Mouse (Mus musculus) bone marrow macrophage, adult 2 months (primary cell): Measurements from ENCODE around the gene Pla2g6. TPM values are rescaled to one million over a fixed set of nuclear protein-coding genes. Genes with fewer than 3 reads are reported as not detected.
A peak's percentile ranks its signal among the peaks of the same experiment; 100 is the strongest.

Source experiments
- H3K27ac ChIP-seq: 2 replicates; pipeline ENCODE4 v1.5.1; 2012; ENCODE audit warnings: low read depth, low read length; ENCODE audit not compliant: insufficient read depth
- H3K4me1 ChIP-seq: 2 replicates; pipeline ENCODE4 v1.6.1; 2012; ENCODE audit warnings: low read length; ENCODE audit not compliant: control insufficient read depth, insufficient read depth
- H3K4me3 ChIP-seq: 2 replicates; pipeline ENCODE4 v1.5.1; 2012; ENCODE audit warnings: mild to moderate bottlenecking, low read length, moderate library complexity; ENCODE audit not compliant: insufficient read depth
- CTCF ChIP-seq: IDR thresholded peaks from 2 replicates; pipeline ENCODE4 v1.5.1; 2012; ENCODE audit warnings: low read depth, mild to moderate bottlenecking, low read length, moderate library complexity
- POLR2A ChIP-seq: IDR thresholded peaks from 2 replicates; pipeline ENCODE4 v1.6.1; 2012; ENCODE audit warnings: mild to moderate bottlenecking, low read depth, low read length, borderline replicate concordance
- polyA plus RNA-seq: library from polyadenylated mRNA; stranded (reverse); fragments of >200 nt; gene quantifications from 2 replicates; pipeline ENCODE4 v1.2.4, GENCODE M21; 2012; ENCODE audit not compliant: missing spikeins, insufficient read depth, insufficient read length

The Pla2g6 gene
- polyA plus RNA-seq, 1 experiment: 4.5 TPM

- H3K27ac ChIP-seq: no peak overlapping the region
- 0 out of 2 replicates have a peak, but pooled peaks cover 2% of the 10 kb centered on the region for H3K4me1 ChIP-seq
- TF ChIP-seq CTCF: no peak
- no peak for TF ChIP-seq POLR2A
- H3K4me3 ChIP-seq: no peak overlapping the region
Observed at GRCm38 (mm10) chr15:79364120-79364519, 35.9 kb upstream of the Pla2g6 start.

DNA sequence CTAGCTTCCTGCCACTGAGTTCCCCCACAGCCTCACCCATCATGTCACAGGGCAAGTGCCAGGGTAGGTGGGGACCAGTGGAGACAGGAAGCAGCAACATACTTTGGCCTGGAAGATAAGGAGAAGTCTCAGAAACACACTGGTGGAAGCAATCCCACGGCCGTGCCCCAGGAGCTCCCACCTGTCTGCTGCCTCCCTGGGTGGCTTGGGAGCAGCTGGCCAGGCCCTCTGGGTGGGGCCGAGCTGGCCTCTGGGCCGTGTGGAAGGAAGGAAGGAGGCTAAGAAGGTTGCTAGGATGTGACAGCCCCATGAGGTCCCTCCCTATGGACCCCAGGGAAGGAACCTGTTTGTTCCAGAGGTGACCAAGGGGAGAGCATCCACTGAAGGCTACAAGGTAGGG is 32.8 kb upstream of the Pla2g6 start:
- H3K27ac ChIP-seq: no peak overlapping the region
- TF ChIP-seq POLR2A (no peak), CTCF (no peak)
- H3K4me3 ChIP-seq: no peak overlapping the region
- H3K4me1 ChIP-seq: peaks cover 11% of the 10 kb centered on the region

DNA sequence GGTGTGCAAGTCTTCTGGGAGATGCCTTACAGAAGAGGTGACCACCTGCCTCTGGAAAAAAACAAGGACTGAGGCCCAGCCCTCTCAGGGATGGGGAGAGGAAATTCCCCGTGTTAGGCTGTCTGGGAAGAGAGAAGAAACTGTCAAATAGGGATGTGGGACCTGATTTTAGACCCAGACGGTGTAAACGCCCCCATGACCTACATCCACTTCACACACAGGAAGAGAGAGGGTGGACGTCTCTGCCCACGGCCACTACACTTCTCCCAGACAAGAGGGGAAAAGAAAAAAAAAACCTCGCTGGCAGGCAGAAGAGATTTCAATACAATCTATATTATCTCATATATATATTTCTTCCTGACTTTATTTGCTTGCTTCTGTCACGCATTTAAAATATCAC is 32.2 kb upstream of the Pla2g6 start:
- no peak for TF ChIP-seq CTCF
- no peak for TF ChIP-seq POLR2A
- peaks cover 11% of the 10 kb centered on the region for H3K4me1 ChIP-seq
- H3K27ac ChIP-seq: no peak overlapping the region
- H3K4me3 ChIP-seq: no peak overlapping the region

GRCm38 (mm10) chr15:79359954-79360353 is 31.8 kb upstream of the Pla2g6 start:
- Histone ChIP-seq H3K4me3 (no peak overlapping the region), H3K4me1 (peaks cover 11% of the 10 kb centered on the region), H3K27ac (no peak overlapping the region)
- TF ChIP-seq CTCF (no peak), POLR2A (no peak)

GRCm38 (mm10) chr15:79357974-79358690 is 29.9 kb upstream of the Pla2g6 start:
- no peak overlapping the region for H3K4me3 ChIP-seq
- H3K27ac ChIP-seq: no peak overlapping the region
- H3K4me1 ChIP-seq: peaks cover 28% of the 10 kb centered on the region
- TF ChIP-seq CTCF (no peak), POLR2A (no peak)

DNA sequence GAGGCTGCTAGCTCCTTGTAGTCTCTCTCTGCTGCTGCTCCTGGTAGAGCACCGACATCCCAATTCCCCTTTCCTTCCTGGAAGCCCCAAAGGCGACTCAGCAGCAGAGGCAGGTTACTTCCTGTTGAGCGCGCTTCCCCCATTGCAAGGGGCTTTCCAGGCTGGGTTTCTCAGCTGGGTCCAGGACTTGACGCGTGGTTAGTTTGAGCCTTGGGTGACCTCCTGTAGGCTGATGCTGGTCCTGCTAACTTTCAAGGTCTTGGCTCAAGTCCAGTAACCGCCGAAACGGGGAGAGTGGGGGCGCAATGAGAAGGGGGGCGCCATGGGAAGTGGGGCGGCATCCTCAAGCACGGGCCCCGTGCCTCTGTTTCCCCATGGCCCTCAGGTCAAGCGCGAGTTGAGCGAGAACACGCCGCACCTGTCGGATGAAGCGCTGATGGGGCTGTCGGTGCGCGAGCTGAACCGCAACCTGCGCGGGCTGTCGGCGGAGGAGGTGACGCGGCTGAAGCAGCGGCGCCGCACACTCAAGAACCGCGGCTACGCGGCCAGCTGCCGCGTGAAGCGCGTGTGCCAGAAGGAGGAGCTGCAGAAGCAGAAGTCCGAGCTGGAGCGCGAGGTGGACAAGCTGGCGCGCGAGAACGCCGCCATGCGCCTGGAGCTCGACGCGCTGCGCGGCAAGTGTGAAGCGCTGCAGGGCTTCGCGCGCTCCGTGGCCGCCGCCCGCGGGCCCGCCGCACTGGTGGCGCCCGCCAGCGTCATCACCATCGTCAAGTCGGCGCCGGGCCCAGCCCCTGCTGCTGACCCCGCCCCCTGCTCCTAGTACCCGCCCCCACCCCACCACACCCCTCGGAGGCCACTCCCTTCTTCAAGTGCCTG is 29.1 kb upstream of the Pla2g6 start:
- Histone ChIP-seq H3K27ac (peak overlapping the region; percentile 56), H3K4me1 (peaks cover 28% of the 10 kb centered on the region), H3K4me3 (peak overlapping the region; percentile 66)
- TF ChIP-seq CTCF: no peak
- no peak for TF ChIP-seq POLR2A

DNA sequence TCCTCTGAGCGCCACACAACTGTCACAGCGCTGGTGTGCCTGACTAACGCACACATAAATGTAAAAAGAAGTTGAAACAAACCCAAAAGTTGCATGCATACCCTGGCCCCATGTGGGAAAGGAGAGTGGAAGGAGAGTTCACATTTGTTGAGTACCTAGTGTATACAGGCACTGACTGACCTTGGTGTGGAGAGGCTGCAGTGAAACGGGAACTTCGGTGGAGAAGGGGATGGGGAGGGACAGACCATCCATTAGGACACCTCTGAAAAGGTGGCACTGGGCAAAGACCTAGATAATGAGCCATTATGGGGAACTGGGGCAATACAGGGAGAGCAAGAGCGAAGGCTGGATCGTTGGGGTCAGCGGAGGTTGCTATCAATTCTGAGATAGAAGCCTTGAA is 28.3 kb upstream of the Pla2g6 start:
- Histone ChIP-seq H3K4me3 (peak overlapping the region; percentile 66), H3K27ac (no peak overlapping the region), H3K4me1 (peaks cover 28% of the 10 kb centered on the region)
- TF ChIP-seq POLR2A (no peak), CTCF (no peak)

- TF ChIP-seq POLR2A: no peak
- no peak for TF ChIP-seq CTCF
- no peak overlapping the region for H3K4me3 ChIP-seq
Observed at GRCm38 (mm10) chr15:79354619-79355018, 26.4 kb upstream of the Pla2g6 start.

GRCm38 (mm10) chr15:79353690-79354305 is 25.6 kb upstream of the Pla2g6 start:
- H3K27ac ChIP-seq: no peak overlapping the region

More at GRCm38 (mm10) chr15:79354619-79355018, 26.4 kb upstream of the Pla2g6 start:
- H3K4me1 ChIP-seq: peaks cover 33% of the 10 kb centered on the region
- H3K27ac ChIP-seq: peak overlapping the region; percentile 43

More at GRCm38 (mm10) chr15:79353690-79354305, 25.6 kb upstream of the Pla2g6 start:
- no peak overlapping the region for H3K4me3 ChIP-seq
- TF ChIP-seq POLR2A (no peak), CTCF (no peak)
- H3K4me1 ChIP-seq: peaks cover 33% of the 10 kb centered on the region
